Mouse (Mus musculus) ES-Bruce4 (cell line): Measurements from ENCODE around the gene E130208F15Rik.

ENCODE experiments used
- CTCF ChIP-seq: IDR thresholded peaks from one replicate; pipeline ENCODE4 v1.8.1; 2011; ENCODE audit warnings: low read depth, low read length
- POLR2A ChIP-seq: IDR thresholded peaks from one replicate; pipeline ENCODE4 v1.8.1; 2011; ENCODE audit warnings: low read length; ENCODE audit not compliant: insufficient read depth

DNA sequence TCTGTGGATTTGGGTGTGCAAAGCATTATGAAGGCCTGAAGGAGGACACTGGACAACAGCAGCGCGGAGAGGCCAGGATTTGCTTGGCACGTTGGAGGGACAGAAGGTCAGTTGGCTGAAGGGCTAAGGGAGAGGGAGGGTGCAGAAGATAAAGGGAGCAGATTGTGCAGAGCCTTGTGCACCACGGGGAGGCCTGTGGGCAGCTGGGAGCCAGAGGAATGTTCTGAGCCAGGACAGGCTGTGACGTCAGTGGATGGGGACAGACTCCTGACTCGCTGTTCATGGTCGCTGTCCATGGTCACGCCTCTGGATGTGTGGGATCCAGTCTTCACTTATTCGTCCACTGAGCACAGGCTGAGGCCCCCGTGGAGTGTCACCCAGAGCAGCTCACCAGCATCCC, 26.4 kb upstream of the E130208F15Rik start:
- TF ChIP-seq POLR2A (no peak), CTCF (no peak)
